Mouse (Mus musculus) hindbrain, postnatal 0 days (tissue): ENCODE measurements at regions not wholly inside any gene's neighbourhood (a gene's known extent, or its start where the extent isn't known, plus 50 kb on each side); places are given as distances from the start of the nearest gene placed in this dataset.

ENCODE experiments used
- ATAC-seq: fragments of 200-750 bp; cut with Nextera tagmentation; 2 replicates; pipeline ENCODE4 v1.8.0; 2017; ENCODE audit warnings: mild to moderate bottlenecking, moderate TSS enrichment, moderate library complexity
- DNase-seq: peaks from one replicate; pipeline ENCODE4 v3.0.0-alpha.2; 2015; ENCODE audit warnings: low spot score
- H3K27ac ChIP-seq: fragments of 300-500 bp; sonication (generic); 2 replicates; pipeline ENCODE4 v1.5.1; 2014; ENCODE audit warnings: mild to moderate bottlenecking
- H3K27me3 ChIP-seq: fragments of 300-500 bp; sonication (generic); 2 replicates; pipeline ENCODE4 v1.6.1; 2014; ENCODE audit warnings: low read length, mixed read lengths; ENCODE audit not compliant: insufficient read depth
- H3K36me3 ChIP-seq: fragments of 300-500 bp; sonication (generic); 2 replicates; pipeline ENCODE4 v1.6.1; 2014; ENCODE audit warnings: low read length, mixed read lengths; ENCODE audit not compliant: insufficient read depth
- H3K4me1 ChIP-seq: fragments of 300-500 bp; sonication (generic); 2 replicates; pipeline ENCODE4 v1.6.1; 2014; ENCODE audit warnings: antibody characterized with exemption, low read length, mixed read lengths; ENCODE audit not compliant: insufficient read depth
- H3K4me2 ChIP-seq: fragments of 300-500 bp; sonication (generic); 2 replicates; pipeline ENCODE4 v1.6.1; 2014; ENCODE audit warnings: low read depth, mild to moderate bottlenecking, low read length, moderate library complexity, mixed read lengths
- H3K4me3 ChIP-seq: fragments of 300-500 bp; sonication (generic); 2 replicates; pipeline ENCODE4 v1.5.1; 2014; ENCODE audit warnings: low read length
- H3K9ac ChIP-seq: fragments of 300-500 bp; sonication (generic); replicated peaks from 2 replicates; pipeline ENCODE4 v1.6.1; 2014; ENCODE audit warnings: mild to moderate bottlenecking, low read length, moderate library complexity, mixed read lengths
- H3K9me3 ChIP-seq: fragments of 300-500 bp; sonication (generic); 2 replicates; pipeline ENCODE4 v1.6.1; 2016; ENCODE audit warnings: low read length, mixed read lengths
- CTCF ChIP-seq: IDR thresholded peaks from 2 replicates; pipeline ENCODE4 v1.5.1; 2016; ENCODE audit warnings: antibody characterized with exemption, control low read depth, low read depth
- WGBS: fragments of 180-500 bp; shearing (Covaris S2); extraction: QIAGEN DNeasy Blood & Tissue Kit; methylation state at CpG from one replicate; pipeline ENCODE4 v1.1.7; 2014; 5-methylcytosine and 5-hydroxymethylcytosine counted together

DNA sequence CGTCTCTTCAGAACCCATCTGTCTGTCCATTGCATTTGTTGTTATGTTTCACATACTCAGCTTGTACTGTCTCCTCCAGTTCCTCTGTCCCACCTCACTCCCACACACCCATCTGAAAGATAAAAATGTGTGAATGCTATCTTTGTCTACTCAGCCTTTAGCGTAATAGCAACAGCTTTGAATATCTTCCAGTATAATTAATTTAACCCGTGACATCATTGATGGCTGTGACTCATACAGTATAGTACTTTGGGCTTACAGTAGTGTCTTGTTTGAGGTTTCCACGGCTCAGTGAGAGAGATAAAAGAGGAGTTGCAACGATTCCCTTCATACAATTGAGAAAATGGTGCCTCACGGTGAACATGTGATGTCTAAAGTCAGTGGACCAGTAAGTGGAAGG lies 152.6 kb upstream of the Zfand5 start:
- WGBS, result 68% methylated on average over 6 of the region's 6 CpGs
- H3K4me2 ChIP-seq, result no peak overlapping the region
- H3K9me3 ChIP-seq, result no peaks in the 10 kb centered on the region
- no peaks in the 10 kb centered on the region for H3K27me3 ChIP-seq
- H3K36me3 ChIP-seq, result no peaks in the 10 kb centered on the region
- H3K4me3 ChIP-seq, result no peak overlapping the region
- no peak overlapping the region for H3K9ac ChIP-seq
- no peak overlapping the region for H3K27ac ChIP-seq
- H3K4me1 ChIP-seq, result no peaks in the 10 kb centered on the region
- no peak for ATAC-seq
- DNase-seq, result no peak
- TF ChIP-seq CTCF, result no peak

DNA sequence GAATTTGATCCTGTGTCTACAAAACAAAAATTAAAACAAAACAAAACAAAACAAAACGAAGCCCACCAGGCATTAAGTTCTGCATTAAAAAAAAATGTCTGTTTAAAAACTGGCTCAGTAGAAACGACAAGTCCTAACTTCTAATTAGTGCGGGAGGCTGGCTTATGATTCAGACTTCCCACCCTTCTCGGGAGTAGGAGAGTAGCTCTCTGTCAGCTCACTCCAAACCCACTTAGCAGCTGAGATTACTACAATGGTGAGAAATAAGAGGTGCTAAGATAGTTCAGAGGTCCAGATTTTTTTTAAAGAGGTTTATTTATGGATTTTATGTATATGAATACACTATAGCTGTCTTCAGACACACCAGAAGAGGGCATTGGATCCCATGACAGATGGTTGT lies 153.3 kb upstream of the Zfand5 start:
- Histone ChIP-seq H3K9ac (no peak overlapping the region), H3K4me2 (no peak overlapping the region), H3K9me3 (no peaks in the 10 kb centered on the region), H3K4me1 (no peaks in the 10 kb centered on the region), H3K4me3 (no peak overlapping the region), H3K27ac (no peak overlapping the region), H3K27me3 (no peaks in the 10 kb centered on the region), H3K36me3 (no peaks in the 10 kb centered on the region)
- ATAC-seq, result no peak
- no peak for DNase-seq
- 87% methylated on average over 4 of the region's 4 CpGs for WGBS
- TF ChIP-seq CTCF, result no peak

- H3K9ac ChIP-seq, result no peak overlapping the region
- 85% methylated on average over 2 of the region's 2 CpGs for WGBS
- H3K9me3 ChIP-seq, result no peaks in the 10 kb centered on the region
- H3K4me1 ChIP-seq, result no peaks in the 10 kb centered on the region
- no peak overlapping the region for H3K4me3 ChIP-seq
- H3K27me3 ChIP-seq, result no peaks in the 10 kb centered on the region
- ATAC-seq (no peak), DNase-seq (no peak)
- H3K27ac ChIP-seq, result no peak overlapping the region
- no peak for TF ChIP-seq CTCF
- H3K4me2 ChIP-seq, result no peak overlapping the region
- no peaks in the 10 kb centered on the region for H3K36me3 ChIP-seq
Measured at GRCm38 (mm10) chr19:21115693-21116092, 156.4 kb upstream of the Zfand5 start.

DNA sequence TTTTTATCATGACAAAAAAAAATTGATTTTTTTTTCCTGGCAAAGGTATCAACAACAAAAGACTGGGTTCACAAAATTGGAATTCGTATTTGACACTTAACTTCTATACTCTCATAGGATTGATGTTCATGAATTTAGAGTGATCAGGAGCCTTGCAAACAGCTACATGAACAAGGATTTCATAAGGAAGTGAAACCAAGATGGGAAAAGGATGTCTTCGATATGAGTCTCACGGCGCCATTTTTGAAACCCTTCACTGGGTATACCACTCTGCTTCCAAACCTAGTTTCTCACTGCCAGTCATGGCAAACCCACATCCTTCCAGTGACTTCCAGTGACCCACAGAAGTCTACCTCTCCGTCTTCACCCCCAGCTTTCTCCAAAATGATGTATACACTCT lies 157.8 kb upstream of the Tmc1 start:
- WGBS, result 84% methylated on average over 5 of the region's 5 CpGs
- Histone ChIP-seq H3K9me3 (no peaks in the 10 kb centered on the region), H3K4me2 (no peak overlapping the region), H3K36me3 (no peaks in the 10 kb centered on the region), H3K4me1 (no peaks in the 10 kb centered on the region), H3K27me3 (no peaks in the 10 kb centered on the region), H3K9ac (no peak overlapping the region), H3K4me3 (no peak overlapping the region), H3K27ac (no peak overlapping the region)
- no peak for DNase-seq
- no peak for ATAC-seq
- no peak for TF ChIP-seq CTCF

DNA sequence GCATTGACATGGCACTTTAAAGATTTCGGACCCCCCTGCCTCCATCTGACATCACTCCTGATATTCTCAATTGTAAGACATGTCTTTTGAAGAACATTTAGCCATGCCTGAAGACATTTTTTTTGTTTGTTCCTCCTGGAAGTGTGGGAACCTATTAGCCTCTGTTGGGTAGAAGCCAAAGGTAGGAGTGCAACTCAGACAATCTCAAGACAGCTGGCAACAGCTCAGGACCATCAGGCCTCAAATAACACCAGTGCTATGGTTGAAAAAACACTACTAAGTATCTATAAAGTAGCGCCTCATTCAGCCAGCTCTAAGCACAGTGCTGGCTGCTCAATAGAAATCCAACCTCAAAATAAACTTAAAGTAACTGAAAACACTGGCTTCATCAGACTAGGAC lies 154.3 kb upstream of the Tmc1 start:
- H3K9ac ChIP-seq, result no peak overlapping the region
- H3K27ac ChIP-seq, result no peak overlapping the region
- no peak overlapping the region for H3K4me2 ChIP-seq
- DNase-seq (no peak), ATAC-seq (no peak)
- no peaks in the 10 kb centered on the region for H3K36me3 ChIP-seq
- no peaks in the 10 kb centered on the region for H3K27me3 ChIP-seq
- H3K9me3 ChIP-seq, result no peaks in the 10 kb centered on the region
- no peak for TF ChIP-seq CTCF
- WGBS, result 85% methylated on average over 2 of the region's 2 CpGs
- no peak overlapping the region for H3K4me3 ChIP-seq
- H3K4me1 ChIP-seq, result no peaks in the 10 kb centered on the region

GRCm38 (mm10) chr19:21107741-21108140 lies 153.7 kb upstream of the Tmc1 start:
- Histone ChIP-seq H3K27ac (no peak overlapping the region), H3K4me2 (no peak overlapping the region), H3K27me3 (no peaks in the 10 kb centered on the region), H3K9me3 (no peaks in the 10 kb centered on the region), H3K9ac (no peak overlapping the region), H3K36me3 (no peaks in the 10 kb centered on the region), H3K4me1 (no peaks in the 10 kb centered on the region), H3K4me3 (no peak overlapping the region)
- no peak for ATAC-seq
- 79% methylated on average over 3 of the region's 3 CpGs for WGBS
- DNase-seq, result no peak
- no peak for TF ChIP-seq CTCF

DNA sequence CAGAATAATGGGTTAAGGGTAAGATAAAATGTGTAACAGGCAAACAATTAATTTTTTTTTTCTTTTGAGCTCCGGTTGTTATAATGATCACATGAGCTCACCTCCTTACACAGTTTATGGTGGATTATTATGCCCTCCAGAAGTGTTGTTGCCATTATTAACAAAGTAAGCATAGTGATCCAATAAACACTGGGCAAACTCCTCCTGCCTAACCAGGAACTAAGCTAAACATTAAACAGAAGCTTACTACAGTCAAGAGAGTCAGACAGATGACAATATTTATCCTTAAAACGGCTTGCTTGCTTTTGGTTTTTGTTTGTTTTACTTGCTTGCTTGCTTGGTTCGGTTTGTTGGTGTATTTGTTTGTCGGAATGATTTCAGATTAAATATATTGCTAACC lies 153.3 kb upstream of the Tmc1 start:
- no peaks in the 10 kb centered on the region for H3K4me1 ChIP-seq
- no peaks in the 10 kb centered on the region for H3K36me3 ChIP-seq
- H3K9me3 ChIP-seq, result no peaks in the 10 kb centered on the region
- 84% methylated on average over 4 of the region's 4 CpGs for WGBS
- ATAC-seq (no peak), DNase-seq (no peak)
- H3K27me3 ChIP-seq, result no peaks in the 10 kb centered on the region
- no peak for TF ChIP-seq CTCF
- no peak overlapping the region for H3K4me3 ChIP-seq
- no peak overlapping the region for H3K27ac ChIP-seq
- no peak overlapping the region for H3K4me2 ChIP-seq
- no peak overlapping the region for H3K9ac ChIP-seq
